Mouse (Mus musculus): Measurements from ENCODE around the gene Mapk8ip3.

DNA sequence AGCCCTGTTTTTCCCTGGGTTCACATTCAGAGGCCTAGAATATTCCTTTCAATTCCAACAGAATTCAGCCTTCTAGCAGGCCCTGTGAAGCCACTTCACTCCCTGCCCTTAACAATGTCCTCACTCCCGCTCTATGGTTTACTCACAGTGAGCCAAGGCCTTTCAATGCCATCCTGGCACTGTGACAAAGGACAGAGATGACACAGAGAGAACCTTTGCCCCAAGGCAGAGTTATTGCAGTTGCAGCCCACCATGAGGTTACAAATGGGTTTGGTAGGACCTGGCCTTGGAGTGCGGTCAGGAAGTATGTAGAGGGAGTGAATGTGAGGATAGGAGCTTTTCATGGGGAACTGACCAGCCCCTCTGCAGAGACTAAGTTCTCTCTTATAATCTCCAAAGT lies 29.2 kb downstream of the Mapk8ip3 start:
- no peak for TF ChIP-seq CTCF (IDR thresholded peaks at IDR 0.05; ENCODE audit: borderline replicate concordance, insufficient read depth, low read depth, low read length)
- TF ChIP-seq POLR2A (IDR thresholded peaks at IDR 0.05; ENCODE audit: borderline replicate concordance, insufficient read depth, low read length), result no peak

All from cerebellum, adult 2 months (tissue).